Mouse (Mus musculus) midbrain, embryonic 11.5 days (tissue): ENCODE results near the gene Mtrex. TPM values are rescaled to one million over a fixed set of nuclear protein-coding genes. Genes with fewer than 3 reads are reported as not detected.

Source experiments
- ATAC-seq: fragments of 200-750 bp; cut with Nextera tagmentation; 2 replicates; pipeline ENCODE4 v1.8.0; 2017; ENCODE audit warnings: moderate TSS enrichment, moderate library complexity; ENCODE audit not compliant: low FRiP score
- DNase-seq: peaks from one replicate; pipeline ENCODE4 v3.0.0; 2015; ENCODE audit warnings: low spot score; ENCODE audit errors: missing footprints
- H3K27ac ChIP-seq: fragments of 300-500 bp; sonication (generic); 2 replicates; pipeline ENCODE4 v1.5.1; 2014; ENCODE audit warnings: low read depth, low read length
- H3K27me3 ChIP-seq: fragments of 300-500 bp; sonication (generic); 2 replicates; pipeline ENCODE4 v1.6.1; 2014; ENCODE audit warnings: mild to moderate bottlenecking, low read length, moderate library complexity, mixed read lengths; ENCODE audit not compliant: control insufficient read depth, insufficient read depth
- H3K36me3 ChIP-seq: fragments of 300-500 bp; sonication (generic); 2 replicates; pipeline ENCODE4 v1.6.1; 2014; ENCODE audit warnings: mild to moderate bottlenecking, low read length, moderate library complexity, mixed read lengths; ENCODE audit not compliant: control insufficient read depth, insufficient read depth
- H3K4me1 ChIP-seq: fragments of 300-500 bp; sonication (generic); 2 replicates; pipeline ENCODE4 v1.6.1; 2014; ENCODE audit warnings: low read length; ENCODE audit not compliant: control insufficient read depth, insufficient read depth
- H3K4me2 ChIP-seq: fragments of 300-500 bp; sonication (generic); 2 replicates; pipeline ENCODE4 v1.6.1; 2014; ENCODE audit warnings: mild to moderate bottlenecking, moderate library complexity
- H3K4me3 ChIP-seq: fragments of 300-500 bp; sonication (generic); 2 replicates; pipeline ENCODE4 v1.5.1; 2014; ENCODE audit warnings: low read depth, low read length
- H3K9ac ChIP-seq: fragments of 300-500 bp; sonication (generic); 2 replicates; pipeline ENCODE4 v1.6.1; 2014; ENCODE audit warnings: low read length
- H3K9me3 ChIP-seq: fragments of 300-500 bp; sonication (generic); 2 replicates; pipeline ENCODE4 v1.6.1; 2016; ENCODE audit warnings: low read length; ENCODE audit not compliant: control insufficient read depth
- WGBS: fragments of 180-500 bp; shearing (Covaris S2); extraction: QIAGEN DNeasy Blood & Tissue Kit; methylation state at CpG from one replicate; pipeline ENCODE4 v1.1.7; 2014; 5-methylcytosine and 5-hydroxymethylcytosine counted together
- polyA plus RNA-seq: library from polyadenylated mRNA; unstranded; fragments of >200 nt; fragmentation: Nextera tagmentation; extraction: Ambion mirVana; gene quantifications from 2 replicates; pipeline ENCODE4 v1.2.1, GENCODE M21; 2014

The Mtrex gene
- polyA plus RNA-seq, 1 experiment from 2014 or later: 104 TPM

DNA sequence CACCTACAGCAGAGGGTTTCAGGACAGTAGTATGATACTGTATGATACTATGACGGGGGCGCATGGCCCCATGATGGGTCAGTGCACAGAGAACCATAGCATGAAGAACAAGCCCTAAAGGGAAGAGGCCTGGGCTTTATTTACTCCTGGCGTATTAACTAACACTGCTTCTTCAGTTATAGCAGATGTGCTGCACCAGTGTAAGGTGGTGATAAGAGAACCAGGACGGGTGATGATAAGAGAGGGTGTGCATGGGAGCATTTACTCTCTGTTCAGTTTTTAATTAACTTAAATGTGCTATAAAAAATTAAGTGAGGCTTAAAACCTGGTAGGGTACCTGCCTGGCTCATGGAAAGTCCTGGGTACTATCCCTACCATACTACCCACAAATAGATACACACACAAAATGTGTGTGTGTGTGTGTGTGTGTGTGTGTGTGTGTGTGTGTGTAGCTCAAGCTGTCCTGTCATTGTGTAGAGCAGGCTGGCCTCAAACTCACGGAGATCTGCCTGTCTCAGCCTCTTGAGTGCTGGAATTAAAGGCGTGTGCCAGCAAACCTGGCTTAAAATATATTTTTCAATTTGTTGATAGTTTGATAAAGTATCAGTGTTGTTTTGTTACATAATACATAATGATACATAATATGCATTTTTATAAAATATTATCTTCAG, 88.5 kb downstream of the Mtrex start:
- no peak for ATAC-seq
- H3K4me2 ChIP-seq: no peak overlapping the region
- 97% methylated on average over 6 of the region's 6 CpGs for WGBS
- no peaks in the 10 kb centered on the region for H3K36me3 ChIP-seq
- no peak overlapping the region for H3K9ac ChIP-seq
- H3K9me3 ChIP-seq: no peaks in the 10 kb centered on the region
- H3K27me3 ChIP-seq: no peaks in the 10 kb centered on the region
- no peaks in the 10 kb centered on the region for H3K4me1 ChIP-seq
- DNase-seq: no peak
- no peak overlapping the region for H3K27ac ChIP-seq
- no peak overlapping the region for H3K4me3 ChIP-seq

DNA sequence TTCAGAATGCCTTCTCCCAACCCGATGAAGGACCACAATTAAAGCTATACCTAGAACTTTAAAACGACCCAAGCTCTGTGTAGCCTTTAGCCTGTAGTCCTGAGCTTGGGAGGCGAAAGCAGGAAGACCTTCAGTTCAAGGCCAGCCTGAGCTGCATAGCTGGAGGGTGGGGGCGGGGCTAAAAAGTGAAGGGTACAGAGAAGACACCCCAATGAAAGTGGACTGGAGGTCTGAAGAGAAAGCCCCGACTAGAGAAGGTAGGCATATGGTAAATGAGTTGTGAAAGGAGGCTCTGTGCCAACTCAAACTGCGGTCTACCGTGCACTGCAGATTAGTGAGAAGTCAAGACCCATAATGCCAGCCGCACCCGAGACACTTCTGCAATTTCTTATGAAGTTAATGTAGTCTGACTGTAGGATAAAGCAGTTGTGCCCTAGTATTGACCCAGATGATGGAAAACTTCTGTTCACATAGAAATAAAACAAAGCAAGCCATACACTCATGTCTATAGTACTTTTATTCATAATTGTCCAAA, 89.5 kb downstream of the Mtrex start:
- no peaks in the 10 kb centered on the region for H3K9me3 ChIP-seq

DNA sequence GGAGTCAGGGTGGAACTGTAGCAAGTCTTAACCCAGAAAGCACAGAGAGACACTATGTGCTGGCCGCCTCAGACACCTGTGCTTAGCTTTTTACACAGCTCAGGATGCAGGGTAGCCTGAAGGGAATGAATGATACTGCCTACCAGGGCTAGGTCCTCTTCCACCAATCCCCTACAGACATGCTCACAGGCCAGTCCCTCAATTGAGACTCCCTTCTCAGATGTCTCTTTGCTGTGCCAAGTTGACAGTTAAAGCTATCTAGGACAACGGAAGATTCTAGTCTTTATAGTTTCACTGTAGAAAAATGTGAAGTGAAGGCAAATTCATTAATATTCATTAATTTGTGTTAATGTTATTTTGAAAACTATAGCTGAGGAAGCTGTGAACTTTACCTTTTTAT, 90.2 kb downstream of the Mtrex start:
- Histone ChIP-seq H3K9me3 (no peaks in the 10 kb centered on the region), H3K36me3 (no peaks in the 10 kb centered on the region), H3K4me2 (no peak overlapping the region), H3K27ac (no peak overlapping the region), H3K27me3 (no peaks in the 10 kb centered on the region), H3K4me1 (no peaks in the 10 kb centered on the region), H3K9ac (no peak overlapping the region), H3K4me3 (no peak overlapping the region)
- 84% methylated on average over 2 of the region's 2 CpGs for WGBS
- DNase-seq (no peak), ATAC-seq (no peak)

More for the DNA sequence above, 89.5 kb downstream of the Mtrex start:
- H3K36me3 ChIP-seq: no peaks in the 10 kb centered on the region
- no peak overlapping the region for H3K9ac ChIP-seq
- no peak overlapping the region for H3K27ac ChIP-seq
- H3K4me3 ChIP-seq: no peak overlapping the region
- H3K4me2 ChIP-seq: no peak overlapping the region
- H3K4me1 ChIP-seq: no peaks in the 10 kb centered on the region
- H3K27me3 ChIP-seq: no peaks in the 10 kb centered on the region
- no peak for ATAC-seq
- WGBS: 91% methylated on average over 9 of the region's 9 CpGs
- DNase-seq: no peak

DNA sequence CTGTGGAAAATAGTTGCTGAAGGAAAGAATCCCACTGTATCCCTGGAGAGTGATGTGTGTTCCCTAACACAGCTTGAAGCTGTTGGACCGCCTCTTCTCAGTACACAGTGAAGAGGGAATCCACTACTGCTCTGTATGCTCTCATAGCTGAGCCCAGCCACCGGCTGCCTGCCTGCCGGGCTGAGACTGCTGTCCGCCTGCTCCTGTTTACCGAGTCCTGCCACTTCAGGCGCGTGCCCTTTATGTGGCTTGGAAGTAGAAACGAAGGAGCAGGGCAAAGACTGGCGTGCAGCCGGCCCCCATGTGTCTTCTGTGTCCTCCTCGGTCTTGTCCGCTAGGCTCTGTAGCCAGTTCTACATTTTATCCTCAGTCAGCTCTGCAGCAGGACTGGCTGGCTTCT, 92.1 kb downstream of the Mtrex start:
- Histone ChIP-seq H3K4me2 (no peak overlapping the region), H3K9ac (no peak overlapping the region), H3K27ac (no peak overlapping the region), H3K4me1 (no peaks in the 10 kb centered on the region), H3K4me3 (no peak overlapping the region), H3K9me3 (no peaks in the 10 kb centered on the region), H3K27me3 (no peaks in the 10 kb centered on the region), H3K36me3 (no peaks in the 10 kb centered on the region)
- DNase-seq: peak; percentile 84
- ATAC-seq: peak; percentile 66; the same call in 1 of the 2 replicates
- 32% methylated on average over 12 of the region's 12 CpGs for WGBS

DNA sequence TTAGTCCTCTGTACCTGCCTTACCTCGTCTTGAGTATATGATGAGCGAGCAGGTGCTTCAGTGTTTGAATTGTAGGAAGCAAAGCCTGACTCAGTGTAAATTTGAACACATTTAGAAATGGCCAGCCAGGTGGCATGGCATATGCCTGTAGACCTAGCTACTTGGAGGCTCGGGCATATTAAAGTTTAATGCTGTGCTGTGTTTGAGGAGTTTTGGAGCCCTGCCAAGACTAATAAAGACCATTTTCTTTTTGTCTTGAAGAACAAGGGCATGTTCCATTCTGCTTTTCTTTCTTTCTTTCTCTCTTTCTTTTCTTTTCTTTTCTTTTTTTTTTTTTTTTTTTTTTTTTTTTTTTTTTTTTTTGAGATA, 93.3 kb downstream of the Mtrex start:
- WGBS: 85% methylated on average over 3 of the region's 3 CpGs
- Histone ChIP-seq H3K4me2 (no peak overlapping the region), H3K9ac (no peak overlapping the region), H3K36me3 (no peaks in the 10 kb centered on the region; the same call in 1 of the 2 replicates), H3K27ac (no peak overlapping the region), H3K9me3 (no peaks in the 10 kb centered on the region), H3K27me3 (no peaks in the 10 kb centered on the region), H3K4me3 (no peak overlapping the region), H3K4me1 (no peaks in the 10 kb centered on the region)
- ATAC-seq: no peak
- no peak for DNase-seq

DNA sequence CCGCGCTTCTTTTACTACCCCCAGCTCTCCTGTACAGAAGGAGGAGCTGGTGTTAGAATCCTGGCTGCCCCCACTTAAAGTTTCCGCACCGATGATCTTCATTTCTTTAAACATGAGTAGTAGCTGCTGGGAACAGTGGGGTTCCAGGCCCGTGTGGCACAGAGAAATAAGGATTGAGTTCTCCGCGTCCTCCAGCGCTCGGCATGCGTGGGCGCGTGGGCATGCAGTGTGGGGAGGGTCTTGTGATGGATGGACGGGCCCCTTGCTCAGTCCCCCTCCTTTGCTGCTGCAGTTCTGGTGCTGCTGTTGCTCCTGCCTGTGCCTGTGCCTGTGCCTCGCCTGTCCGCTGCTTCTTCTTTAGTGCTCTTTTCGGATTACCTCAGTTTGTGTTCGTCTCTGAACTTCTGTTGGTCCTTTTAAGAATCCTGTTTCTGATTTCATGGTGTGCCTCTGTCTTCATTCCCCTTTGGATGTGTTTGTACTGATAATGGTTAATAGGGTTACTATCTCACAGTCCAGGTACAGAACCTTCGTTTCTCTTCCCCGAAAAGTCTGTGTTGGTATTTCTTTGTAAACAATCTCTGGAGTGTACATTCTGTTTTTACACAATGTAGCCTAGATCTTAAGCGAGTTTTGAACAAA, 93.8 kb downstream of the Mtrex start:
- Histone ChIP-seq H3K4me3 (no peak overlapping the region), H3K27ac (no peak overlapping the region), H3K9me3 (no peaks in the 10 kb centered on the region), H3K36me3 (no peaks in the 10 kb centered on the region; the same call in 1 of the 2 replicates), H3K4me1 (no peaks in the 10 kb centered on the region), H3K9ac (no peak overlapping the region), H3K27me3 (no peaks in the 10 kb centered on the region), H3K4me2 (no peak overlapping the region)
- WGBS: 64% methylated on average over 20 of the region's 20 CpGs
- ATAC-seq (no peak), DNase-seq (no peak)

DNA sequence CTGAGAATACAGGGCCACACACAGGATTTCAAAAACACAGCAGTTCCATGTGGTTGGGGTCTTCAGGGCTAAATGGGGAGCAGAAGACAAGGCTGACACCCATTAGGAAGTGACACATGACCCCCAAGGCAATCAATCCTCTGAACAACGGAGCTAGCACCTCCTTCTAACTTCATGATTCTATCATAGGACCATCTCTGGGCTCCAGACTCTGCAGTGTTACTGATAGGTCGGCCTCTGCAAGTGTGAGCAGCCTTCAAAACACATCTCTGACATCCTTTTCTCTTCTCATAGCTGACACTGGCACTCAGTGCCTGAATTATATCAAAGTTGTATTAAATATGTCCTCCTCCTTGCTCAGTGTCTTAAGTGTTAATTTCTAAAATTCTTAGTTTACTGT, 94.6 kb downstream of the Mtrex start:
- Histone ChIP-seq H3K4me1 (no peaks in the 10 kb centered on the region), H3K27me3 (no peaks in the 10 kb centered on the region), H3K9ac (no peak overlapping the region), H3K4me3 (no peak overlapping the region), H3K36me3 (no peaks in the 10 kb centered on the region; the same call in 1 of the 2 replicates), H3K4me2 (no peak overlapping the region), H3K9me3 (no peaks in the 10 kb centered on the region), H3K27ac (no peak overlapping the region)
- ATAC-seq: no peak
- WGBS: 70% methylated on average over 2 of the region's 2 CpGs
- DNase-seq: no peak

DNA sequence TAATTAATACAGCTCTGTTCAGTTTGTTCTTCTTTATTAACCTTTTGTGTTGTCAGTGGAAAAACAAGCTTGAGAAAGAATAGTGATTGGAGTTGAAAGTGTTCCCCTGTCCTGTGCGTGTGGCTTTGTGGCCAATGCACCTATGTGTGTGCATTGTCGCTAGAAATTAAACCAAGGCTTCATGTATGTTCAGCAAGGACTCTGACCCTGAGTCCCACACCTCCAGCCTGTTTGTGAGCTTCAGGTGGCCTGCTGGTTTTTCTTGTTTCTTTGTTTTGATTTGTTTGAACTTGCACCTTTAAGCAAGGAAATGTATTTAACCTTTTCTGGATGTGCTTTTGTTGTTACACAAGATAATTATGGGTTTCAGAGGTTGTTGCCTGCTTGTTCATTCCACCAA, 97.6 kb downstream of the Mtrex start:
- Histone ChIP-seq H3K4me3 (no peak overlapping the region), H3K36me3 (no peaks in the 10 kb centered on the region; the same call in 1 of the 2 replicates), H3K27me3 (no peaks in the 10 kb centered on the region), H3K9me3 (no peaks in the 10 kb centered on the region), H3K4me1 (no peaks in the 10 kb centered on the region), H3K27ac (no peak overlapping the region), H3K9ac (no peak overlapping the region), H3K4me2 (no peak overlapping the region)
- DNase-seq (no peak), ATAC-seq (no peak)
- 87% methylated on average over 2 of the region's 2 CpGs for WGBS

DNA sequence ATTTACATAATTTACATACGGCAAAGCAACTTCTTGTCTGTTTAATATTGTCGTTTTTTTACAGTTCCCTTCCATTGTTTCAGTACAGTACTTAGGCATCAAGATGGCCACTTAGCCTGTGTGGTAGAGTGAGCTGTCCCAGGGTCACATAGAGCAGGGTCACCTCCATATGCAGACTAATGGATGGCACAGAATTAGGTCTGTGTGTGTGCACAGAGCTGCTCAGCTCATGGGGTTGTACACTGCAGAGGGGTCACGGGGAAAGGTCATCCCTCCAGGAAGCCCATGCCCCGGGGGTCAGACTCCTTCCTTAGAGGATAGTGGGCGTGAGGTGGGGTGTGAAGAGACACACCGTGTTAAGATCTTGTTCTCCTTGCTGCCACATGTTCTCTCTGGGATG, 101.7 kb downstream of the Mtrex start:
- H3K9me3 ChIP-seq: no peaks in the 10 kb centered on the region
- no peaks in the 10 kb centered on the region; the same call in 1 of the 2 replicates for H3K36me3 ChIP-seq
- 71% methylated on average over 6 of the region's 6 CpGs for WGBS
- no peak overlapping the region for H3K9ac ChIP-seq
- no peaks in the 10 kb centered on the region for H3K27me3 ChIP-seq
- H3K4me3 ChIP-seq: no peak overlapping the region
- H3K4me2 ChIP-seq: no peak overlapping the region
- H3K4me1 ChIP-seq: no peaks in the 10 kb centered on the region
- ATAC-seq (no peak), DNase-seq (no peak)
- H3K27ac ChIP-seq: no peak overlapping the region
